Mouse (Mus musculus) midbrain, embryonic 11.5 days (tissue): ENCODE measurements around the gene Tnr. TPM values are rescaled to one million over a fixed set of nuclear protein-coding genes. Genes with fewer than 3 reads are reported as not detected.

Source experiments
- ATAC-seq: fragments of 200-750 bp; cut with Nextera tagmentation; 2 replicates; pipeline ENCODE4 v1.8.0; 2017; ENCODE audit warnings: moderate TSS enrichment, moderate library complexity; ENCODE audit not compliant: low FRiP score
- DNase-seq: peaks from one replicate; pipeline ENCODE4 v3.0.0; 2015; ENCODE audit warnings: low spot score; ENCODE audit errors: missing footprints
- H3K27ac ChIP-seq: fragments of 300-500 bp; sonication (generic); 2 replicates; pipeline ENCODE4 v1.5.1; 2014; ENCODE audit warnings: low read depth, low read length
- H3K27me3 ChIP-seq: fragments of 300-500 bp; sonication (generic); 2 replicates; pipeline ENCODE4 v1.6.1; 2014; ENCODE audit warnings: mild to moderate bottlenecking, low read length, moderate library complexity, mixed read lengths; ENCODE audit not compliant: control insufficient read depth, insufficient read depth
- H3K36me3 ChIP-seq: fragments of 300-500 bp; sonication (generic); 2 replicates; pipeline ENCODE4 v1.6.1; 2014; ENCODE audit warnings: mild to moderate bottlenecking, low read length, moderate library complexity, mixed read lengths; ENCODE audit not compliant: control insufficient read depth, insufficient read depth
- H3K4me1 ChIP-seq: fragments of 300-500 bp; sonication (generic); 2 replicates; pipeline ENCODE4 v1.6.1; 2014; ENCODE audit warnings: low read length; ENCODE audit not compliant: control insufficient read depth, insufficient read depth
- H3K4me2 ChIP-seq: fragments of 300-500 bp; sonication (generic); 2 replicates; pipeline ENCODE4 v1.6.1; 2014; ENCODE audit warnings: mild to moderate bottlenecking, moderate library complexity
- H3K4me3 ChIP-seq: fragments of 300-500 bp; sonication (generic); 2 replicates; pipeline ENCODE4 v1.5.1; 2014; ENCODE audit warnings: low read depth, low read length
- H3K9ac ChIP-seq: fragments of 300-500 bp; sonication (generic); 2 replicates; pipeline ENCODE4 v1.6.1; 2014; ENCODE audit warnings: low read length
- H3K9me3 ChIP-seq: fragments of 300-500 bp; sonication (generic); 2 replicates; pipeline ENCODE4 v1.6.1; 2016; ENCODE audit warnings: low read length; ENCODE audit not compliant: control insufficient read depth
- WGBS: fragments of 180-500 bp; shearing (Covaris S2); extraction: QIAGEN DNeasy Blood & Tissue Kit; methylation state at CpG from one replicate; pipeline ENCODE4 v1.1.7; 2014; 5-methylcytosine and 5-hydroxymethylcytosine counted together
- polyA plus RNA-seq: library from polyadenylated mRNA; unstranded; fragments of >200 nt; fragmentation: Nextera tagmentation; extraction: Ambion mirVana; gene quantifications from 2 replicates; pipeline ENCODE4 v1.2.1, GENCODE M21; 2014

Tnr gene
- polyA plus RNA-seq, 1 experiment from 2014 or later = 0.16 TPM

- Histone ChIP-seq H3K36me3 (no peaks in the 10 kb centered on the region), H3K4me3 (no peak overlapping the region), H3K4me2 (no peak overlapping the region), H3K9ac (no peak overlapping the region), H3K9me3 (no peaks in the 10 kb centered on the region), H3K4me1 (no peaks in the 10 kb centered on the region), H3K27ac (no peak overlapping the region), H3K27me3 (no peaks in the 10 kb centered on the region)
- no peak for ATAC-seq
- DNase-seq = no peak
- 93% methylated on average over 4 of the region's 4 CpGs for WGBS
Measured at GRCm38 (mm10) chr1:159639408-159639807, 115.8 kb downstream of the Tnr start.

GRCm38 (mm10) chr1:159645719-159646118, 122.2 kb downstream of the Tnr start:
- Histone ChIP-seq H3K27ac (no peak overlapping the region), H3K4me1 (peaks cover 10% of the 10 kb centered on the region), H3K9ac (no peak overlapping the region), H3K27me3 (no peaks in the 10 kb centered on the region), H3K4me3 (no peak overlapping the region), H3K36me3 (no peaks in the 10 kb centered on the region), H3K4me2 (no peak overlapping the region), H3K9me3 (no peaks in the 10 kb centered on the region)
- WGBS = 94% methylated on average over 4 of the region's 4 CpGs
- no peak for ATAC-seq
- no peak for DNase-seq

GRCm38 (mm10) chr1:159650486-159650885, 126.9 kb downstream of the Tnr start:
- Histone ChIP-seq H3K27ac (no peak overlapping the region), H3K4me1 (peaks cover 10% of the 10 kb centered on the region), H3K36me3 (no peaks in the 10 kb centered on the region), H3K9me3 (no peaks in the 10 kb centered on the region), H3K27me3 (no peaks in the 10 kb centered on the region), H3K4me3 (no peak overlapping the region), H3K9ac (no peak overlapping the region), H3K4me2 (no peak overlapping the region)
- 16% methylated on average over 4 of the region's 4 CpGs for WGBS
- ATAC-seq = no peak
- no peak for DNase-seq

DNA sequence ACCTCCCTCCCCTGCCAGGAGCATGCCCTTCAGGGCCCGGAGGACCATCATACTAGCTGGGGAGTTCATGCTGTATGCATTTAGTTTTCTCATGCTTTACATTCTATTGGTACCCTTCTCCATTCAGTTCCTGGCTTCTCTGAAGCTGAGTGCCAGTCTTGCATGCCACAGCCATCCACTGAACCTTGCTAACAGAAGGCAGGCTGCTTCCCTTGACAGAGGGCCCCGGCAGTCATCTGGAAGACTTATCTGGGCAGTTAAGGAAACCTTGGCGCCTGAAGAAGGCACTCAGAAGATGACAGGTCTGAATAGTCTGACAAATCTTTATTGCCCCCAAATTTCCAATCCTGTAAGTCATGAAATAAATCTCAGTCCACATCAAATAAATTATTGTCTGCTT, 131.7 kb downstream of the Tnr start:
- DNase-seq (no peak), ATAC-seq (no peak)
- Histone ChIP-seq H3K9ac (no peak overlapping the region), H3K36me3 (no peaks in the 10 kb centered on the region), H3K4me1 (peaks cover 7% of the 10 kb centered on the region), H3K9me3 (no peaks in the 10 kb centered on the region), H3K4me2 (no peak overlapping the region), H3K27ac (no peak overlapping the region), H3K27me3 (no peaks in the 10 kb centered on the region), H3K4me3 (no peak overlapping the region)
- 90% methylated on average over 3 of the region's 3 CpGs for WGBS

GRCm38 (mm10) chr1:159657856-159658542, 134.4 kb downstream of the Tnr start:
- H3K27me3 ChIP-seq = no peaks in the 10 kb centered on the region
- H3K9me3 ChIP-seq = no peaks in the 10 kb centered on the region
- ATAC-seq (no peak), DNase-seq (no peak)
- peaks cover 6% of the 10 kb centered on the region for H3K4me1 ChIP-seq
- no peak overlapping the region for H3K9ac ChIP-seq
- H3K36me3 ChIP-seq = no peaks in the 10 kb centered on the region
- WGBS = 47% methylated on average over 11 of the region's 11 CpGs
- no peak overlapping the region for H3K4me2 ChIP-seq
- H3K4me3 ChIP-seq = no peak overlapping the region
- H3K27ac ChIP-seq = no peak overlapping the region

DNA sequence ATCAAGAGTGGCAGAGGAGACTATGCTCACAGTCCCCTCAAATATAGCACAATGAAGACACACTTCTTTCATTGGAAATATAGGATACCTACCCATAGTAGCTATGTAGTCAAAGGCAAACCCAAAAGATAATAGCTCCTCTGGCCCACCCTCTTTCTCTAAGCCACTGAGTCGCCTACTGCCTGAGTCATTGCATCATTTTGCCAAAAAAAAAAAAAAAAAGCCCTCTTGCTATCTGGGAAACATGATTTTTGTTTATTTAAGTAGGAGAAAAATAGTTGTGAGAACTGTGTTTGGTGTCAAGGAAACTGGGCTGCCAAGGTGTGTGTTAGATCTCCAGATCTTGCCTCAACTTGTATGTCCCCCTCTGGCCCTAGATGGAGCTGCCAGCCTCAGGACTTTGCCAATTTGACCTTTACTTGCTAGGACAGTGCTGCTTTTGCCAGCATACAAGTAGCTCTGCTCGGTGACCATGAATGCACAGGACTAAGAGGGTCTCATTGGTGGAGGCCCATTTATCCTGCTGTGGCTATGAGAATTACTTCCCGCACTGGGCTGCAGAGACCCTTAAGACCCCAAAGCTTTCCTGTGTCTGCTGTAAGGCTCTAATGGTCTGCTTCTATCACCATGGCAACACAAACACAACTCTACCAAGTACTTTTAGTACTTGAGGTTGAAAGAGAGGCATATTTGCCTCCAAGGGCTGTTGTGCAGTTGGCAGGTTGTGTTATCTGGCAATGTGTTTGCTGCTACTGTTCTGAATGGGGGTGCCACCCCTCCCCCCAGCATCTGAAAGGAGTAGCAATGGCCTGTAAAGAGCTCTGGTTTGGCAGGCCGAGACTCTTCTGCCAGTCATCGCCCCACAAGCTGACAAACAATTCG, 137.3 kb downstream of the Tnr start:
- Histone ChIP-seq H3K27me3 (no peaks in the 10 kb centered on the region), H3K9me3 (no peaks in the 10 kb centered on the region), H3K27ac (no peak overlapping the region), H3K36me3 (no peaks in the 10 kb centered on the region), H3K9ac (no peak overlapping the region), H3K4me2 (no peak overlapping the region), H3K4me3 (no peak overlapping the region), H3K4me1 (peaks cover 6% of the 10 kb centered on the region)
- ATAC-seq = peak; percentile 43
- 46% methylated on average over 6 of the region's 6 CpGs for WGBS
- DNase-seq = no peak

GRCm38 (mm10) chr1:159664496-159664895, 140.9 kb downstream of the Tnr start:
- Histone ChIP-seq H3K36me3 (no peaks in the 10 kb centered on the region), H3K4me3 (no peak overlapping the region), H3K4me2 (no peak overlapping the region), H3K4me1 (peaks cover 4% of the 10 kb centered on the region), H3K27ac (no peak overlapping the region), H3K27me3 (no peaks in the 10 kb centered on the region), H3K9ac (no peak overlapping the region), H3K9me3 (no peaks in the 10 kb centered on the region)
- no peak for DNase-seq
- 93% methylated on average over 3 of the region's 3 CpGs for WGBS
- ATAC-seq = no peak

GRCm38 (mm10) chr1:159664945-159665344, 141.4 kb downstream of the Tnr start:
- Histone ChIP-seq H3K36me3 (no peaks in the 10 kb centered on the region), H3K4me3 (no peak overlapping the region), H3K27me3 (no peaks in the 10 kb centered on the region), H3K27ac (no peak overlapping the region), H3K4me2 (no peak overlapping the region), H3K9me3 (no peaks in the 10 kb centered on the region), H3K9ac (no peak overlapping the region), H3K4me1 (peaks cover 4% of the 10 kb centered on the region)
- no peak for DNase-seq
- no peak for ATAC-seq
- WGBS = 89% methylated on average over 4 of the region's 4 CpGs

DNA sequence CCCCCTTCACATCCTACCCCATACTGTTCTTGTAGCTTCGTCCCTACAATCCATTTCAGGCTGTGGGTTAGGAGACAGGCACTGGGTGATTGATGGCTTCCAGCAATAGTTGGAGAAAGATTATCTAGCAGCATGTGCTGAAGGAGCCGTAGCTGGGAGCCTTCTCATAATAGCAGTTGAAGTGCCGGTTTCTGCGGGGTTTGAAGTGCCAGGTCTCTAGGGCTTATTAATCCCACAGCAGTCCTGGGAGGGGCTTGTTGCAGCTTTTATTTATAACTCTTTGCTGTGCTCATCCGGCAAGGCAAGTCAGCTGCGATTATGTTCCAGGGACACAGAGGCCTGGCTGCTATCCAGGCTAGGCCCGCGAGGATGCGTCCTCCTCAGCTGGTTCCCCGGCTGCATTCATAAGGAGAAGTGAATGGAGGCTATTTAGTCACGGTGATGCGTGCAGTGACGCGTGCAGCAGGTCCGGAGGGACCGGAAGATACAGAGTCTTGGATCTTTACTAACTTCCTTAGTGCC, 147.1 kb downstream of the Tnr start:
- H3K4me2 ChIP-seq = peak overlapping the region; percentile 29
- no peak overlapping the region for H3K27ac ChIP-seq
- H3K4me1 ChIP-seq = no peaks in the 10 kb centered on the region
- no peaks in the 10 kb centered on the region for H3K36me3 ChIP-seq
- H3K4me3 ChIP-seq = no peak overlapping the region
- DNase-seq = peak; percentile 90
- peak; percentile 77 for ATAC-seq
- H3K9ac ChIP-seq = 0 out of 2 replicates have a peak overlapping the region, but pooled peaks have one; percentile 22
- H3K9me3 ChIP-seq = no peaks in the 10 kb centered on the region
- WGBS = 22% methylated on average over 16 of the region's 16 CpGs
- no peaks in the 10 kb centered on the region for H3K27me3 ChIP-seq
